Mouse (Mus musculus) gastrocnemius, postnatal 4 days (tissue): Measurements from ENCODE around the gene Gnl3l. TPM values are rescaled to one million over a fixed set of nuclear protein-coding genes. Genes with fewer than 3 reads are reported as not detected.

Source experiments
- DNase-seq, 2 experiments: peaks; one replicate each; pipeline ENCODE4 v3.0.0; 2021 to 2022; ENCODE audit warnings: low spot score in 2 of 2, mixed read lengths in 2 of 2
- total RNA-seq, 2 experiments: library from RNA; stranded (reverse); gene quantifications; 2 replicates each; pipeline ENCODE4 v1.2.3; 2021

The Gnl3l gene
- total RNA-seq, 2 experiments from 2014 or later: 31.9 to 37.5 TPM

- DNase-seq: no peak
Observed at GRCm38 (mm10) chrX:150960702-150961101, 56.4 kb downstream of the Gnl3l start.

GRCm38 (mm10) chrX:150956522-150957300, 60.4 kb downstream of the Gnl3l start:
- DNase-seq: peak; percentile 64 to 74

- no peak for DNase-seq
Observed at GRCm38 (mm10) chrX:150956016-150956415, 61.1 kb downstream of the Gnl3l start.

- DNase-seq: peak in 1 of 2 experiments; percentile 8
Observed at GRCm38 (mm10) chrX:150955441-150955840, 61.7 kb downstream of the Gnl3l start.

GRCm38 (mm10) chrX:150954721-150955120, 62.4 kb downstream of the Gnl3l start:
- DNase-seq: no peak

Other genes with a start within 250 kb of the Gnl3l start
- 1,000 to 10,000 TPM; 1,010 to 1,119 TPM for gene Maged2, start 203.0 kb downstream of the Gnl3l start, total RNA-seq
- gene Fgd1, start 28.8 kb upstream of the Gnl3l start, total RNA-seq: 10 to 100 TPM; 19.2 to 20.4 TPM
- gene Tsr2, start 79.2 kb upstream of the Gnl3l start, total RNA-seq: 10 to 100 TPM; 16.8 to 18.1 TPM
- gene Wnk3, start 180.8 kb upstream of the Gnl3l start, total RNA-seq: 1 to 10 TPM; 2.8 to 3.6 TPM